Mouse (Mus musculus): ENCODE data around the gene Olfr1333. TPM values are rescaled to one million over a fixed set of nuclear protein-coding genes. Genes with fewer than 3 reads are reported as not detected.

Olfr1333 gene
- not detected in 2 replicates for polyA plus RNA-seq (2012; rRNA removed)

DNA sequence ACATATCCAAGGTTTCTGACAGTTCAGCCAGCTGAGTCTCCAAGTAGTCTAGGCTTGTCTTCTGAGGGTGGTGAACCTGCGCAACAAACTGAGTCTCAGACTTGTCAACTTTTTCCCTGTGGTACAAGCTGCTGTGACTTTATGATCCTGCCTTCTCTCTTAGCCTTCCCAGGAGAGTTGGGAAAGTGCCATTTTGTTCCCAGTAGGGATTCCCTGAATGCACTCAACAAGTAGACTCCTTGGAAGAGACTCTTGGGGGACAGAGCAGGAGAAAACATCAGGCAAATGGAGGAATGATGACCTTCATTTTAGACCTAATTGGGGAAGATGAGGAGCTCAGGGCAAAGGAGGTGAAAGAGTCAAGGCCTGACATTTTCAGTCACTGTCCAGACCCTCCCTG, at the start of gene Olfr1333:
Gene Olfr1333 (minus strand): TSS at position 101 of the 400 bp plus-strand sequence.

DNA sequence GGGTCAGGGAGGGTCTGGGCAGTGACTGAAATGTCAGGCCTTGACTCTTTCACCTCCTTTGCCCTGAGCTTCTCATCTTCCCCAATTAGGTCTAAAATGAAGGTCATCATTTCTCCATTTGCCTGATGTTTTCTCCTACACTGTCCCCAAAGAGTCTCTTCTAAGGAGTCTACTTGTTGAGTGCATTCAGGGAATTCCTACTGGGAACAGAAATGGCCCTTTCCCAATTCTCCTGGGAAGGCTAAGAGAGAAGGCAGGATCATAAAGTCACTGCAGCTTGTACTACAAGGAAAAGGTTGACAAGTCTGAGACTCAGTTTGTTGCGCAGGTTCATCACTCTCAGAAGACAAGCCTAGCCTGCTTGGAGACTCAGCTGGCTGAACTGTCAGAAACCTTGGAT, 28.3 kb upstream of the Olfr1333 start, which contains the start of gene Olfr1331:
Gene Olfr1331 (plus strand): TSS at position 301 of the 400 bp plus-strand sequence.

DNA sequence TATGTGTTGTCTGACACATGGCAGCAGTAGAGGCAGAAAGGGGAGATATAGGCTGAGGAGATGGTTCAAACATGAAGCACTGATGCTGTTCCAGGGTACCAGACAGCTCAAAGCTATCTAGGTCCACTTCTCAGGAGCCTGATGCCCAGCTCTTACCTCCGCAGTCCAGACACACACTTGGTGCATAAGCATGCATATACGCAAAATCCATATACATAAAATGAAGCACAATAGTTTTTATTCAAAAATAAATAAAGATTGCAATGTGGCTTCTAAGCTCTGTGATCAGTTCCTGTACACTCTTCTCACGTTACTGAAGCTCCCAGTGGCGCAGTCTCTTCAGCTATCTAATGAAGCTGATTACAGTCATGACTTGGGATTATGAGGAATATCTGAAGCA, 26.2 kb downstream of the Olfr1333 start, which contains the start of gene Olfr1335:
Gene Olfr1335 (minus strand): TSS at position 101 of the 400 bp plus-strand sequence.

DNA sequence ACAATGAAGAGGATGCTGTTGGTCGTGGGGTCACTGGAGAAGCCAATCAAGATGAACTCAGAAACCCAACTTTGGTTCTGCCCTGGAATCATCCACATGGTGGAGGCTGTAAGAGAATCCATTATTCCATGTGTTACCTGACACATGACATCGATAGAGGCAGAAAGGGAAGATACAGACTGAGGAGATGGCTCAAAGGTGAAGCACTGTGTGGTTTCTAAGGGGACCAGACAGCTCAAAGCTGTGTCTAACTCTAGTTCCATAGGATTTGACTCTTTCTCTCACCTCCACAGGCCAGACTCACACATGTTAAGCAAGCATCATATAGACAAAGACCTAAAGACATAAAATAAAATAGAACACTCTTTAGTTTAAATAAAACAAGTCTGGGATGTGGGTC, 53.6 kb downstream of the Olfr1333 start, which contains the start of gene Olfr1337:
Gene Olfr1337 (minus strand): TSS at position 101 of the 400 bp plus-strand sequence.

Other genes starting within 250 kb of the Olfr1333 start
- not detected in 2 replicates for gene Cfap57, start 215.5 kb downstream of the Olfr1333 start, polyA plus RNA-seq (2012; rRNA removed)
- gene Ebna1bp2, start 215.5 kb downstream of the Olfr1333 start, polyA plus RNA-seq (2012; rRNA removed): 22.2 and 22.7 TPM in 2 replicates
- not detected in 2 replicates for gene Olfr62, start 177.3 kb downstream of the Olfr1333 start, polyA plus RNA-seq (2012; rRNA removed)
- gene Olfr1342, start 143.5 kb downstream of the Olfr1333 start, polyA plus RNA-seq (2012; rRNA removed): not detected in 2 replicates
- gene Olfr1341, start 132.8 kb downstream of the Olfr1333 start, polyA plus RNA-seq (2012; rRNA removed): not detected in 2 replicates
- not detected in 2 replicates for gene Olfr1340, start 116.1 kb downstream of the Olfr1333 start, polyA plus RNA-seq (2012; rRNA removed)
- not detected in 2 replicates for gene Olfr1339, start 104.1 kb downstream of the Olfr1333 start, polyA plus RNA-seq (2012; rRNA removed)
- not detected in 2 replicates for gene Olfr1338, start 77.5 kb downstream of the Olfr1333 start, polyA plus RNA-seq (2012; rRNA removed)
- not detected in 2 replicates for gene Olfr1337, start 53.7 kb downstream of the Olfr1333 start, polyA plus RNA-seq (2012; rRNA removed)
- gene Olfr1335, start 26.3 kb downstream of the Olfr1333 start, polyA plus RNA-seq (2012; rRNA removed): not detected in 2 replicates
- gene Olfr1331, start 28.4 kb upstream of the Olfr1333 start, polyA plus RNA-seq (2012; rRNA removed): not detected in 2 replicates
- gene Olfr1330, start 52.3 kb upstream of the Olfr1333 start, polyA plus RNA-seq (2012; rRNA removed): not detected in 2 replicates
- gene Olfr1329, start 81.2 kb upstream of the Olfr1333 start, polyA plus RNA-seq (2012; rRNA removed): not detected in 2 replicates
- not detected in 2 replicates for gene Olfr1328, start 102.3 kb upstream of the Olfr1333 start, polyA plus RNA-seq (2012; rRNA removed)
- gene Lao1, start 125.3 kb upstream of the Olfr1333 start, polyA plus RNA-seq (2012; rRNA removed): not detected in 2 replicates

All from colon, adult 2 months (tissue).